Mouse (Mus musculus) cerebellum, postnatal 14 days (tissue): ENCODE data around the gene Pard3.

ENCODE experiments used
- DNase-seq, 2 experiments: peaks; one replicate each; pipeline ENCODE4 v3.0.0; 2021; ENCODE audit warnings: mixed read lengths in 2 of 2

Gene Pard3

GRCm38 (mm10) chr8:127295848-127296247 is 232.2 kb downstream of the Pard3 start:
- DNase-seq = peak; percentile 83 to 87

- DNase-seq = no peak
Measured at GRCm38 (mm10) chr8:127300493-127300892, 236.8 kb downstream of the Pard3 start.

DNA sequence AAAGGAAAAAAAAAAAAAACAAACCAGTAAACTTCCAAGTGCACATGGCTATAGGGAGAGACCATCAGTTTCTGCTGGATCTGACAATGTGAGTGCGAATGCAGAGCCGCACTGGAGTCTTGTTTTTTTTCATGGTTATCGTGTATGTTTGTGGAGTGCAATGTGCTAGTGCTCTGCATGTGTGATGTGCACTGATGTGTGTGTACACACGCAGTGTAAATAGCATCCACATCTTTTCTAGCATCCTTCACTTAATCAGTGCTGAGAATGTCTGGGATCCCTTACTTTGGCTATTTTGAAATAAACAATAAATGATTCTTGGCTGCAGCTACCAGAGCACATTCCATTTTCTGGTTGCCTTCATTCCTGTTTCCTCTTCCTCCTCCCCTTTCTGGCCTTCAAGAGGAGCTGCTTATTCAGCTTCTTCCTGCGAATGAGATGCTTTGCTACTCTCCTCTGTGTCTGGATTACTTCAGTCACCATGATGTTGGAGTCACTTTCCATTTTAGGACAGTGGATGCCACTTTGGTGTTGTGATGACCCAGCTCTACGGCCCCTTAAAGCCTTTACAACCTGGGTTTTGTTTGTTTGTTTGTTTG is 239.3 kb downstream of the Pard3 start:
- no peak for DNase-seq

DNA sequence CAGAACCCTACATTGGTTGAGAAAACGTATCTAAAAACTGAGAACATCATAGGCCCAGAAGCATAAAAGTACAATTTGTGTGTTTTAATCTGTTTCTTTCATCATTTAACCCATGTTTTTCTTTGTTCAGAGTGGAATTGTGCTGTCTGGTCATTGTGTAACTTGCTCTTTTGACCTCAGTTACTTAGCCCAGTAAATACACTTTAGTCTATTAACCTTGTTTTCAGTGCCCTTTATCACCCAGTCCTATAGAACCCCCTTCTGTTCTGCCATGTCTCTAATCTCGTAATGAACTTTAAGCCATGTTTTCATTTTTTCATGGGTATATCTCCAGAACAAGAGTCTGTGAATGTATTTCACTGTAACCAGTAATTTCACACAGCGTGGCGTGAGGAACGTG is 243.3 kb downstream of the Pard3 start:
- DNase-seq = no peak

DNA sequence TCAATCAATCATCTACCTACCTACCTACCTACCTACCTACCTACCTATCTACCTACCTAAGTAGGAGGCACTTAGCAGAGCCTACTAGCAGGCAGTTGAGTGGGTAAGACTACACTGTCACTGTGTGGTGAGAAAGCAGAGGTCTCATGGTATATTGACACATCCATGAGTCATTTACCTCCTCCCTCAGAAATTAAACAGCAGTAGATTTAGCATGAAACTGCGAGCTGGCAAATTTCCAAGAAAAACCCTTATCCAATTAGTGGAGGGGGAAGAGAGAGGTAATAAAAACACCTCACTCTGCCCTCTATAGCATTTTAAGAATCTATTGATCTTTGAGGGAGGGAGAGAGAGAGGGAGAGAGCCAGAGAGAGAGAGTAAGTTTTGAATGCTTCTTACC is 245.7 kb downstream of the Pard3 start:
- DNase-seq = no peak

GRCm38 (mm10) chr8:127315811-127316210 is 252.1 kb downstream of the Pard3 start:
- no peak for DNase-seq

DNA sequence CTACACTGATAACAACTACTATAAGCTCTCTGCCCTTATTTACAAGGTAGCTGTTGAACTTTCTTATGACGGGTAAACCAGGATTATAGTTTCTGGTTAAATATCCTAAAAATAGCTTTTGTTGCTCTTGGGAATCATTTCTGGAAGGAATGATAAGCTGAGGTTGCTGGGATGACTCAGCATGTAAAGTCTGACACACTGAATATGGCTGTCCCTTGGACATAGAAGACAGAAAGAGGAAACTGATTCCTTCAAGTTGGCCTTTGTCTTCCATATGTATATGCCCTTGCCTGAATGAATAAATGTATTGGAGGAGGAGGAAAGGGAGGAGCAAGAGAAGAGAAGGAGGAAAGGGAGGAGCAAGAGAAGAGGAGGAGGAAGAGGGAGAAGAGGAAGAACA is 254.2 kb downstream of the Pard3 start:
- no peak for DNase-seq

DNA sequence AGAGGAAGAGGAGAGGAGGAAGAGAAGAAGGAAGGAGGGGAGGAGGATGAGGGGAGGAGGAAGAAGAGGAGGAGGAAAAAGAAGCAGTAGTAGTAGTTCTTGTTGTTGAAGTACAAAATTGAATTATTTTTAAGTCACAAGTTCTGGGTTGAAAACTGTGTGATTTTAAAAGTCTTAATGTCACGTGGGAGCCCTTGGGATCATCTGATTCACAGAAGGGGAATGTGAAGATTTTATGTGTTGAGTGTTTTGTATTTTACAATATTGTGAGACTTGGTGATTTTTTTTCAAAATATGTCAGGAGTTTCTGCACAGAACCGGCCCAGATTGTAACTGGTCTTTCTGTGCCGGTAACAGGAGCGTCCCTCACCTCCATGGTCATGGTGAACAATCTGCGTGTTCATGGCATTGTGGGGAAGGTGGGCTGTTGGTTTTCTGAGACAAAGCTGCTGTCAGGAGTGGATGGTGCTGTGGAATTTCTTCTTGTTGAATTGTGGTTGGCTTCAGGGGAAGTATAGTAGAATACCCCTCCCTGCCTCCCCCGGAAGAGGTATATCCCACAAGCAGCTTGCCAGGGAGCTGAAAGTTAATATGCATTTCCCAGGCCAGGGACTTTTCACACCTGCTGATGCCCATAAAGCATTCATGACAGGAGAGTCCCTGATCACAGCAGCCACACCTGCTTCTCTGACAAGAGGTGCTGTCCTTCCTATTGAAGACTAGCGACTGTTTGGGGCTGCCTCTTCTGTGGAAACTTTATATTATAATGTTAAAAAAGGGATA is 254.9 kb downstream of the Pard3 start:
- no peak for DNase-seq

- no peak for DNase-seq
Measured at GRCm38 (mm10) chr8:127320930-127321329, 257.2 kb downstream of the Pard3 start.

- DNase-seq = no peak
Measured at GRCm38 (mm10) chr8:127323583-127324360, 260.1 kb downstream of the Pard3 start.

DNA sequence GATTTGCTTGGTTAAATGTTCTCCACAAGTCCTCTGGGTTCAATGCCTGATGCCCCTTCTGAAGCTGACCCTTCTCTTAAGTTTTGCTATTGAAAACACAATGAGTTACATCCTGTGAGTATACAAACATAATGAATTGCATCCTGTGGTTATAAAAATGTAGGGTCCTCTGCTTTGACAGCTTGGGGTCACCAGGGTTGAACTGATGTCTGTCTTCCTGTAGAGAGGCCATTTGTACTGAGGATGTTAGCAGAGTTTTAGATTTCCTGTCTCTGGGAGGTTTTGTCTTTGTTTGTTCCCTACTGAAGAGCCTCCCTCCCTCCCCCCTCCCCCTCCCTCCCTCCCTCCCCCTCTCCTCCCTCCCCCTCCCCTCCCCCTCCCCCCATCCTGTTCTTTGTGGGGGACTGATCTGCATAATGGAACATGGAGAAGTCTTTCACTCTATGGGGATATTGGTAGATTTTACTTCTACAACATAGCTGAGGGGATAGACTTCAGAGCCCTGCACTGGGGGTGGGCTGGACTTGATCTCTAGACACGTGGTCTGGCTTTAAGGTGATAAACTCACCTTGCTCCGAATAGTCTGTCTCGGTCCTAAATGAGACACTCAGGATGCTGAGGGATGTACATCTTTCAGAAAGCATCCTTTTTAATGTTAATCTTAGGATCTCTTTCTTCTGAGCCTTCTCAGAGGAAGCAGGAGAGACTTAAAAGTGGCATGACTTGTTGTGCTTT is 261.3 kb downstream of the Pard3 start:
- DNase-seq = no peak

GRCm38 (mm10) chr8:127325749-127326148 is 262.1 kb downstream of the Pard3 start:
- DNase-seq = no peak

GRCm38 (mm10) chr8:127330258-127331187 is 266.8 kb downstream of the Pard3 start:
- DNase-seq = peak in 1 of 2 experiments; percentile 10

- DNase-seq = peak; percentile 67 to 80
Measured at GRCm38 (mm10) chr8:127331751-127332150, 268.1 kb downstream of the Pard3 start.

DNA sequence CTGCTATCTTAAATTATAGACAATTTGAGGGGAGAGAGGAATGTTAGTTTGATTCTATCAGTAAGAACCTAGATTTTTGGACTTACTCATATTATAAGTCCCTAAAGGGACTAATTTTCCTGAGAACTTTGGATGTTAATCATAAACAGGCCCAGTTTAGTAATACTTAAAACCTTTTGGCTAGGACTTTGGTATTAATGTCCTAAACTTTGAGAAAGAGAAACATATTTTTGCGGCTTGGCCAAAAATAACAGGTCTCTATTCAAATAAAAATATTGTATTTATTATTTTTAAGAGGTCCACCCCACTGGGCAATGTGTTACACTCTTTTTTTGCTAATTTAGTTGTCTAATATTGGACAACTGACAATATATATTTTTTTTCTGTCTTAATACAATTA is 271.5 kb downstream of the Pard3 start:
- no peak for DNase-seq

GRCm38 (mm10) chr8:127338183-127338582 is 274.5 kb downstream of the Pard3 start:
- DNase-seq = no peak

DNA sequence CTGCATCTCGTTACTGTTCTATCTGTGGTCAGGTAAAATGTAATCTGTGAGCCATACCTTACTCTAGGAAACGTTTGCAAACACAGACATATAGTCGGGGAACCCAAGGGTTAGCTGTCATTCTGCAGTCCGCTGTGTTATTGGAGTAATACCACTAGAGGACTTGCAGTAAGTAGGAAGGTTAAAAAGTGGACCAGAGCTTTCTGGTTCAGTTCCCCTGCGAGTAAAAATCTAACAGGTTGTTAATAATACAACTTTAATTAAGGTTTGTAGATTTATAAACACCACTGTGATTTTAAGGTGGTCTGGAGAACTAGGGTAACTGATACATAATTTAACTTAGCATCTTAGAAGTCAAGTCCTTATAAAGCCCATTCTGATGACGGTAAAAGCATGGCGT is 277.4 kb downstream of the Pard3 start:
- no peak for DNase-seq

GRCm38 (mm10) chr8:127343115-127343514 is 279.4 kb downstream of the Pard3 start:
- no peak for DNase-seq

DNA sequence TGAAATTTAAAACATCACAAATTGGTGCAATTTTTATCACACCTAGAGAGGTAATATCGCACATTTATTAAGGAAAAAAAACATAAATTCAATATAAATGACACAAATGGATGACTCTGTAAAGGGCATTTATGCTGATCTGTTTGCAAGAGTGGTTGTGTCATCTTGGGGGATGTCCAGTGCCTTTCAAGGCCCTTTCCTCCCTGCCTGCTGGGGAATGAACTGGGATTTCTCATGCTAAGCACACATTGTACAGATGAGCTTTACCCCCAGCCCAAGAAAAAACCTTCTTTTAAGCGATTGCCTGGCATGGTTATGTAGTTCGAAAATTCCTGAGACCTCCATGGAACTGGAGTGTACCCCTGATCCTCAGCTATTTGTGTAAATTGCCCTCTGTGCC is 280.7 kb downstream of the Pard3 start:
- DNase-seq = no peak

GRCm38 (mm10) chr8:127345912-127346423 is 282.3 kb downstream of the Pard3 start:
- no peak for DNase-seq

- no peak for DNase-seq
Measured at GRCm38 (mm10) chr8:127347890-127348495, 284.3 kb downstream of the Pard3 start.
